Mouse (Mus musculus): ENCODE results near the gene Spata13.

Gene Spata13

GRCm38 (mm10) chr14:60633961-60634864 lies at the start of gene Spata13:
Gene Spata13 (plus strand): TSS chr14:60634001.
- DNase-seq (ENCODE audit: extremely low spot score, low spot score), result peak; percentile 98

DNA sequence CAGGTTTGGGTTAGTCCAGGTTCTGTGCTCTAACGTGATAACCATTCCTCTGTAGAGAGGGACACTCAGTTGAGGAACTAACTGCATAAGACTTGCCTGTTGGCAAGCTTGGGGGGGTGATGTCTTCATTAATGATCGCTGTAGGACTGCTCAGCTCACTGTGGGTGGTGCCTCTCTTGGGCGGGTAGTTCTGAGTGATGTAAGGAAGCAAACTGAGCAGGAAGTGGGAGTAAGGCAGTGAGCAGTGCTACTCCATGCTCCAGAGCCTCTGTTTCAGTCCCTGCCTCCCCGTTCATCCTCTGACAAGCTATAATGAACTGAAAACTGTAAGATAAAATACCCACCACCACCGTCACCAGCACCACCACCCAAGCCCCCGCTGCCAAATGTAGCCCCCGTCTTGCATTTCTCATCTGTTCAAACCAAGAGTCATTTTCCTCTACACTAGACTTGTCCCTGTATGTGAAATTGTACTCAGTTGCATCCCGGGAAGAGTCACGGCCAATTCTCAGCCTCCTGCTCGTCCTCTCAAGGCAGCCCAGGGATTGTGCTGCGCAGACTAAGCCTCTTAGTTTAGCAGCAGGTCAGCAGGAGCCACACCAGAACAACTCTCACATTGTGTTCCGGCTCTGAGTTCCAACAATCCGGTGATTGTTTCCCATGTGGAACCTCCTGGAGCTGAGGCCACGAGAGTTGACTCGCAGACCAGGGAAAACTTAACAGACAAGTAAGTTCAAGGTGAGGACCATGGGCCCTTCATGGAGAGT lies 46.9 kb upstream of the Spata13 start:
- no peak for DNase-seq (ENCODE audit: extremely low spot score, low spot score)

DNA sequence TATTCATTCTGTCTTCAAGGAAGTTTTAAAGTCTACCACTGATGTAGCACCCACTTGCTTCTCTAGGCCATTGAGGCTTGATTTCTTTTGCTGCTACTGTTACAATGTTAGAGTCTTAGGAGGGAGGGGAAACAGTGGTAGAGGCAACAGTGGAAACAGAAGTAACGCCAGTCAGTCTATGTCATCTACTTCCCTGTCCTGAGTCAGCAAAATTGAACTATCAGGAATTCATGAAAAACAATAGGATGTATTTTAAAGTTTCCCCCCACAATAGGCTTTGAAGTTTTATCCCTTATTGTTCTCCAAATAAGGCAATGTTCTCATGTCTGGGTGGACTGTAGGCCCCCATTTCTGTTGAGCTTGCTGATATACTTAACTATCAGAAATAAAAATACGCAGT lies 44.8 kb upstream of the Spata13 start:
- DNase-seq (ENCODE audit: extremely low spot score, low spot score), result no peak

GRCm38 (mm10) chr14:60592339-60592738 lies 41.5 kb upstream of the Spata13 start:
- no peak for DNase-seq (ENCODE audit: extremely low spot score, low spot score)

DNA sequence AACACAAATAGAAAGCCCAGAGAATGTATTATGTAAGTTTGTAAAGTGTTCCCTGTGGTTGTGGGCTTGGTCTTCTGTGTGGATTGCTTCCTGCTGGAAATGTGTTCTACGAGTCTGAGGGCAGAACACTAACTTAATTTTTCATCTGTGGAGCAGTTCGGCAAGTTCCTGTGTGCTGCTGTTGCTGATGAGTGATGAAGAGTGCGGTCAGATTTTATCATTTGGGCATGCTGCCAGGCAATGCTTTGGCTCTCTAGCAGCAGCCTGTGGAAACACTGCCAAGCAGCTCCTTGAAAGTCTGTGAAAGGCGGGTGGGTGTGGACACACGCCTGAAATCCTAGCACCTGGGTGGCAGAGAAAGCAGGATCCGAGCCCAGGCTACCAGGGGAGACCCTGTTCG lies 41.0 kb upstream of the Spata13 start:
- no peak for DNase-seq (ENCODE audit: extremely low spot score, low spot score)

- no peak for DNase-seq (ENCODE audit: extremely low spot score, low spot score)
These were observed 36.2 kb upstream of the Spata13 start for GRCm38 (mm10) chr14:60597571-60597970.

- DNase-seq (ENCODE audit: extremely low spot score, low spot score), result no peak
These were observed 34.8 kb upstream of the Spata13 start for GRCm38 (mm10) chr14:60599044-60599443.

GRCm38 (mm10) chr14:60605564-60605963 lies 28.2 kb upstream of the Spata13 start:
- DNase-seq (ENCODE audit: extremely low spot score, low spot score), result no peak

DNA sequence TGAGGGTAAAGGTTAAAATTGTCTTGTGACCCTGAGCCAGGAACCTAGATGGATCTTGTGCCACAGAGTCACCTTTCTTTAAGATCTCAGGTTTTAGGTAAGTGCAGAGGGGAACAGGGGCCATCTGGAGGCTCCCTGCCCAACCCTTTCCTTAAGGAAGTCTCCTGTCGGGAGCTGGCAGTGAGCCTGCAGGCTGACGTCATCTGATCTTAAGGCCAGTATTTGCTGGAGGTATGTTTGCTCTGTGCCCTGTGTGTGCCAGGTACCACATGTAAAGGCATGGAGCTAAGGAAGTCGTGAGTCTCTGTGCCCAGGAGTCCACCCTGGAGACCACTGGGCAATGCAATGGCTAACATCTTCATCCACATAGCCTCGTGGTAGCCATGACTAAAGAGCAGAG lies 27.6 kb upstream of the Spata13 start:
- no peak for DNase-seq (ENCODE audit: extremely low spot score, low spot score)

- no peak for DNase-seq (ENCODE audit: extremely low spot score, low spot score)
These were observed 26.1 kb upstream of the Spata13 start for GRCm38 (mm10) chr14:60607743-60608142.

DNA sequence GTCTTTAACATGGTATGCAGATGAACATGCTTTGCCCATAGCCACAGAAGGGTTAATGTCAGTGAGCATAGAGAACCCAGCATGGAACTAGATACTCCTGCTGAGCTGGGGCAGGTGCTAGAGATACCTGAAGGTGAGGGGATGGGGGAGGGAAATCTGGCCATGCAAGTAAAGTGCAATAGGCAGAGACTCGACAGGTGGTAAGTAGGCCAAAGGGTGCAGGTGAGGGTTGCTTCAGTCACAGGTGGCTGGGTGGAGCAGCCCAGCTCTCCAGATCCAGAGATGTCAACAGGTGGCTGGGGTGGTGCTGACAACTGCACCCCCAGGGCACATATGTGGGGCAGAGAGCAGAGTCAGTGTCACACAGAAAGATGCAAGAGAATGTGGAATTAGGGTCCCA lies 24.6 kb upstream of the Spata13 start:
- no peak for DNase-seq (ENCODE audit: extremely low spot score, low spot score)

GRCm38 (mm10) chr14:60612671-60613070 lies 21.1 kb upstream of the Spata13 start:
- no peak for DNase-seq (ENCODE audit: extremely low spot score, low spot score)

- no peak for DNase-seq (ENCODE audit: extremely low spot score, low spot score)
These were observed 12.7 kb upstream of the Spata13 start for GRCm38 (mm10) chr14:60621076-60621475.

DNA sequence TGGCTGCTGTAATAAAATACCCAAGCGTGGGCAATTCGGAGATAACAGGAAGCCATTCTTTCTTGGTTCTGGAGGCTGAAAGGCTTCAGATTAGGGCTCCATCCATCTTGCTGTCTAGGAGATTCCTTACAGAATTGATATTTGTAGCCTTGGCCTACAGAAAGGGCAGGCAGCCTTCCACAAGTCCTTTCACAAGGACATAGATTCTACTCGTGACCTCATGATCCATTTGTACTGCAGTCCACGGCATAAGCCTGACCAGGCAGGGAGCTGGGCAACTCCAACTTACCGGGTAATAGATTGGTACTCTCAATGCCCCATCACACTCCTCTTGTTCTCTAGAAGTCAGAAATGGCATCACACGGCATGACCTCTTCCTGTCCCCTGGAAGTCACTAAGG lies 8.3 kb upstream of the Spata13 start:
- DNase-seq (ENCODE audit: extremely low spot score, low spot score), result no peak

- no peak for DNase-seq (ENCODE audit: extremely low spot score, low spot score)
These were observed 3.8 kb upstream of the Spata13 start for GRCm38 (mm10) chr14:60629887-60630460.

DNA sequence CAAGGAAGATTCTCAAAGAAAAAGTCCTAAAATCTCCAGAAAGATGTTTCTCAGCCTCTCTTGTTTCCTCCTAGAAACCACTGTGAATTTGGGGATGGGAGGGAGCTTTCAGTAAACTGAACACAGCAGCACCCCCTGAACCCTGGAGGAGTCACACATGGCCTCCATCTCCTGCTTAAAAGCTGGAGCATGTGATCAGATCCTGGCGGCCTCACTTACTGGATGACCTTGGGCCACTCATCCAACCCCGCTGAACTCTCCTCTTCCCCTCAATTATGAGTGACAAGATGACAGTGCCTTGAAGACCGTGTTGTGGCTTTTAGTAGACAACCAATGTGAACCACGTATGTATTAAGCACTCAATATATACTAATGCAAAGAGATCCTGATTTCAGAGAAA lies 2.8 kb upstream of the Spata13 start:
- no peak for DNase-seq (ENCODE audit: extremely low spot score, low spot score)

DNA sequence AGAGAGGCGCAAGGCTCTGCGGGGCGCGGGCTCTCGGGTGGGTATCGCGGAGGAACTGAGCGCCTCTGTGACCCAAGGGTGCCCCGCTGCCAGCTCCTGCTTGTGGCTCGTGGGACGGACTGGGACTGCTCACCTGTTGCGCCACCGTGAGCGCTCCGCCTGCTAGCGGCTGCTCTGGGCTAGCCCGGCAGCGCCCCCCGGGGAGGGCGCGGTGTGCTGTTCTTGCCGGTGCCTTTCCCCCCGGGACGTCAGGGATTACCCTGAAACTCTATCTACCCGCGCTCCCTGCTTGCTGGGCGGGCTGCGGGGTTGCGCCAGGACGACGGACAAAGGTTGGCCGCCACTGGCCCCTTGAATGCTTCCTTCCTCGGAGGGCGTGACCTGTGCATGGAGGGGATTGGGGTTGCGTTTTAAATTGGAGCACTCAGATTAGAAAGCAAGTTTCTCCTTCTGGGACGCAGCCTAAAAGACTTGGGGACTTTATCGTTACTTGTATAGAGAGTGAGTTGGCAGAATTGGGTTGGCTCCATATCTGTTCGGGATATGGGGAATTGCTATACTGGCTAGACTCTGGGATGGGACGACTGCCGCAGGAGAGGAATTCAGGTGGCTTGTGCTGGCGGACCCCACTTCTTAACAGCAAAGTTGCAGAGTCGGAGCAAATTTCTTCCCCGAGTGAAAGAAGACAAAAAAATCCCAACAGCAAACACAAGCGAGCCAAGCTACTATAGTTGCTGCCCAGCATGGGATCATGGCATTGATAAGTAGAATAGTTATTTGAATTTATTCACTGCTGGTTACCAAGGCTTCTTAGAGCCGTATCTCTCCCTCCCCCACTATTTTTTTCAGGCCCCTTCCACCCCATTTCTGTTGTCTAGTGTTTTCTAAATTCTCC lies 1.3 kb downstream of the Spata13 start:
- DNase-seq (ENCODE audit: extremely low spot score, low spot score), result no peak

GRCm38 (mm10) chr14:60635911-60636607 lies 2.3 kb downstream of the Spata13 start:
- peak; percentile 39 for DNase-seq (ENCODE audit: extremely low spot score, low spot score)

DNA sequence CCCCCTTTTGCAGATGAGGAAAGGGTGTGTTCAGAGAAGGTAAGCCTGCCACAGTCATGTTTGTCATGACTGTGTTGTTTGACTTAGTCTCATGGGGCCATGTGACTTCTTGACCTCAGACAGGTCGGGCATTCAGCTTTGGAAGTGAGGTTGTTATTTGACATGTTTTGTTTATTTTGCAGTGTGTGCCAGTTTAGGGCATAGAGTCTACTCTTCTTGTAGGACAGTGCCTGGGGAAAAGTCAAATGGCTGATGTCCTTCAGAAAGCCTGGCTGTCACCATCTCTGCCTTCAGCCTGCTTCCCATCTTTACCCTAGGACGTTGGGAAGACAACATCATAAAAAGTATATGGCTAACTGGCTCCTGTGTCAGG lies 2.8 kb downstream of the Spata13 start:
- DNase-seq (ENCODE audit: extremely low spot score, low spot score), result no peak

- DNase-seq (ENCODE audit: extremely low spot score, low spot score), result no peak
These were observed 3.2 kb downstream of the Spata13 start for GRCm38 (mm10) chr14:60636996-60637395.

DNA sequence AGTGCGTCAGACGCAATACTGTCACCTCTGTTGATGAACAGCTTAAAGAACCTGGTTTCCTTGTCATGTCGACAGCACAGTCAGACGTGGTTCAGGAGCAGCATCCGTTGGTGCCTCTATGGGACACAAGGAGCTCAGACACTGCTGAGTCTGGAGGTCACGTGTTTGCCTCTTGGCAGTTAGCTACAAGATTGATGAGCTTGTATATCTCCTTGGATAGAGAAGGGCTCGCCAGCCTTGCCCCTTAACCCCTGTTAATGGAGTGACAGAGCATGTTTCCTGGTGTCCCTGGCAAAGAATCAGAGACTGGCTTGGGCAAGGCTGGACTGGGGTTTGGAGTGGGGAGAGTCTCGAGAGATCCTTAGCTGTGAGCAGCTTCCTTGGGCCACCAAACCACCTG lies 4.4 kb downstream of the Spata13 start:
- peak; percentile 42 for DNase-seq (ENCODE audit: extremely low spot score, low spot score)

Data from neural tube, embryonic 10.5 days (tissue).